Mouse (Mus musculus): ENCODE data around the gene 1700001J03Rik.
"Not testable (repeated sequence)": the region's sequence is repeated elsewhere in the genome, so short reads cannot be mapped to it uniquely, and the experiment has no call there.

Gene 1700001J03Rik

DNA sequence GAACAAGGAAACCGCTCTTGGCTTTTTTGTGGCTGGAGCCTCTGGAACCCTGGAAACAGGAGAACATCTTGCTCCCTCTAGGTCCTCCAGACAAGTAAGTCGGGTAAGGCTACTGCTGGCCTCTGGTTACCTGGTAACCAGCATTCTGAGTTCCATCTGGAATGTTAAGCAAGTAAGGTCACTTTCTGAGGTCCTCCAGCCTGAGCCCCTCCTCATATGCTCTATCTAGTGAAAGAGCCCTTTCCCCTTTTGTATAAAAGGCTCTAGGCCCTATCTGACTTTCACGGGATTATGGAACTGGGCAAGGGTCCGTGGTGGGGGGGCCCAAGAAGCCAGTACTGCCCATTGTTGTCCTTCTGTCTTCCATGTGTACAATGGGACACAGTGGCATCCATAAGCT lies at the start of gene 1700001J03Rik:
Gene 1700001J03Rik (minus strand): TSS at position 101 of the 400 bp plus-strand sequence.
- not testable (repeated sequence) for DNase-seq (ENCODE audit: low read depth)

DNA sequence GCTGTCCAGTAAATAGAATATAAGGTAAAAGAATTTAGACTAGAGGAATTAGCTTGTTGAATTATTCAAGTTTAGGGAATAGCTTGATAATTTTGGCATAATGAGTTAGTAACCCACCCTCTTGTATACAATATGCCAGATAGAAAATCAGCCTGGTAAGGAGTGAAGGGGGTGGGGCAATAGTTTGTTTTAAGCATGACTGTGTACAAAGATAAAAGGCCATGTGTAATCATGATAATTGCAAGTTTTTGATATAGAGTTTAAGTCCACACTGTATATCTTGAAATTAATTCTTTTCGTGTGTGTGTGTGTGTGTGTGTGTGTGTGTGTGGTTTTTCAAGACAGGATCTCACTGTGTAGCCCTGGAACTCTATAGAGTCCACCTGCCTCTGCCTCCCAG lies 49.2 kb upstream of the 1700001J03Rik start:
- DNase-seq (ENCODE audit: low read depth), result no peak

DNA sequence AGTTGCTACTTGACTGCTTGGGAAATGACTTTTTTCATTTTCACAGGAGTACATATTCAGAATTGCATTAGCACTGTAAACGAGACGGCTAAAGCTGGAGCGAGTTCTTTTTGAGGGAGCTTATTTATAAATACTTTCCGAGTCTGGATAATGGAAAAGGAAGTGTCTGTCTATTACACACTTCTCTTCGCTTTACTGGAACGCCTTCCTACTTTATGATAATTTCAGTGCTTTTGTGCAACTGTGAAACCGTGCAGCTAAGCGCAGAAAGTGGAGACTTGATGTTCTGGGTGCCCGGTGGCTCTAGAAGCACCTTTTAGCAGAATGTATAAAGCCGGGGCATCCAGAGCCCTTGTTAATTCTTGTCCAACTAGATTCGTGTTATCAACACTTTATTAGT lies 47.7 kb upstream of the 1700001J03Rik start:
- DNase-seq (ENCODE audit: low read depth), result no peak

DNA sequence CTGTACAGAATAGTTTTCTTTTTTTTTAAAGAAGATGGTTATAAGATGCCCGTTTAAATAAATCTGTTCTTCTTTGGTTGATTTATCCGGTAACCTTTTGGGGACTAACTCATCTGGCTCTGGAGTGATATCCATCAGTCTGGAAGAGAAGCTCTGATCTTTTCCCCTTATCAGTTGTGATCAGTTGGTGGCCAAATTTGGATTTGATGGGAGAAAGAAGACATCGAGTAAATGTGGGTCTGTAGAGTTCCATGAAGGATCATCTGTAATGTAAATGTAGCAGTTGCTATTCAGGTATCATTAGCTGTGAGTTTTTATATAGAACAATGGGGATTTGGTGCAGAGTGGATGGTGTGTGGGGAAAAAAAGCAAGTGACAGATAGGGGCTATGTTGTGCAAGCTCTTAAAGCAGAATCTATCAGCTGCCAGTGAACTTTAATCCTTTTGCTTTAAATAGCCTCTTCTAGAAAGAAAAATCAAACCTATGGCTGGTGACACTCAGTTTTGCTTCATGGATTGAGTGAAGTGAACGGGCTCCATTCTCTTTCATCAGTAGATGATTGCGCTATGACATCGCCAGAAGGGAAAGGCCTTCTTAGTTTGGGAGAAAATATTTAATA lies 47.1 kb upstream of the 1700001J03Rik start:
- DNase-seq (ENCODE audit: low read depth), result no peak

DNA sequence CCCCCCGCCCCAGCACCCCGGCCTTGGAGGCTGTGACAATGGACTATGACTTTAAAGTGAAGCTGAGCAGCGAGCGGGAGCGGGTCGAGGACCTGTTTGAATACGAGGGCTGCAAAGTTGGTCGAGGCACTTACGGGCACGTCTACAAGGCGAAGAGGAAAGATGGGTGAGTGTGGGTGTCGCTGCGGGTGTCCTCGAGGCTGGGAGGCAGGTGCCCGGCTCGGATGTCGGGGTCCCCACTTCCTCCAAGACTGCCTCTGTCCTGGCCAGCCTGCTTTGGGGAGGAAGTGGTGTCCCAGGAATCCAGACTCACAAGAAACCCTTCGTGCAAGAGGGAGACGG lies 46.5 kb upstream of the 1700001J03Rik start:
- DNase-seq (ENCODE audit: low read depth), result peak; percentile 51

DNA sequence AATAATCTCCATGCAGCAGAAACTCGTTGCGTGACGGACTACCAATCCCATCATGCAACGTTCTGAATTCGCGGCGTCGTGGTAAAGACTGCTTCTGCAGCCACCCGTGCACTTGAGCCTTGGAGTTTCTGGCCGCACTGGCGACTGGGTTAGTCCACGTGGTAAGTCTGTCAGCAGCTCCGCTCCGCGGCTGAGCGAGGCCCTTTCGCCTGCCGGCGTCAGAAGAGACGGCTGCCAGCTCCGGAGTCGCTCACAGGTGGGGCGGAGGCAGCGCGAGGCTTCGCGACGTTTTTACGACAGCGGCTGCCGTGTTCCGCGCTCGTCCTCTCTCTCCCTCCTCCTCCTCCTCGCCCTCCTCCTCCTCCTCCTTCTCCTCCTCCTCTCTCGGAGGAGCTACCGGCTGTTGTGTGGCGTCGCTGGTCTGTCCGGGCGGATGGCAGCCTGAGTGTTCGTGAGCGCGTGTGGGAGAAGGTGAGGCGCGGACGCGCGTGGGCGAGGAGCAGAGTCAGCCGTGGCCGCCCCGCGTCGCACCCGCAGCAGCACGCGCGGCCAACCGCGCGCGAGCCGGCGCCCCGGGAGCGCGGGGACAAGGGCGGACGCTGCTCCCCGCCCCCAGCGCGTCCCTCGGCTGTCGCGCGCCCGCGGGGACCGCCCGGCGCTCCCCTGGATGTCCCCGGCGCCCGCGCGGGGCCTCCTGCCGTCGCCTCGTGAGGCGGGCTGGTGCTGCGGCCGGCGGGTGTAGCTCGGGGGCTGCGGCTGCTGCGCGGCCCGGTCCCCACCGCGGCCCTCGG lies 46.0 kb upstream of the 1700001J03Rik start, which contains the start of gene Cdk8:
Gene Cdk8 (plus strand): TSS at position 367 of the 791 bp plus-strand sequence.
- peak; percentile 95 for DNase-seq (ENCODE audit: low read depth)

DNA sequence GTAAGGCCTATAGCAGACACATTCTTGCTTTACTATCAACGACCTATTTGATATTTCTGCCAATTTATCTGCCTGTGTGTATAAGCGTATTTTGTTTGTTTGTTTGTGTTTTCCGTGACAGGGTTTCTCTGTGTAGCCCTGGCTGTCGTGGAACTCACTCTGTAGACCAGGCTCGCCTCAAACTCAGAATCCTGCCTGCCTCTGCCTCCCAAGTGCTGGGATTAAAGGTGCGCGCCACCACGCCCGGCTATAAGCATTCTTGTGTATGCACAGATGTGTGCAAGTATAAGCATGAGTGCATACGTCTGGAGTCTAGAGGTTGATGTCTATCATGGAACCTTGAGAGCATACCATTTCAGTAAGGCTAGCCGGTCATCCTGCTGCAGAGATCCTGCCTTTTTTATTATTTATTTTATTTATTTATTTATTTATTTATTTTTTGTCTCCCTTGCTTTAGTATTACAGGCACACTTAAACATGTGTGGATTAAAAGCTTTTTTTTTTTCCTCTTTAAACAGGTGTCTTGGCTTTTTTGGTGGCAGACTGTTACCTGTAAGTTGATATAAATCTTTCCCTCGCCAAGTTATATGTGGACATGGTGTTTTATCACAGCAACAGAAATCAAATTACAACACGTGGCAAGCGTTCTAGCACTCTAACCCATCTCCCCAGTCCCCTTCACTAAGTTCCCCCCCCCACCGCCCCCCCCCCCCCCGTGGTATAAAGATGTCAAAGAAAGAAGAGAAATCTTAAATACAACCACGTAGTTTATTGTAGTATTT lies 45.0 kb upstream of the 1700001J03Rik start:
- DNase-seq (ENCODE audit: low read depth), result no peak

DNA sequence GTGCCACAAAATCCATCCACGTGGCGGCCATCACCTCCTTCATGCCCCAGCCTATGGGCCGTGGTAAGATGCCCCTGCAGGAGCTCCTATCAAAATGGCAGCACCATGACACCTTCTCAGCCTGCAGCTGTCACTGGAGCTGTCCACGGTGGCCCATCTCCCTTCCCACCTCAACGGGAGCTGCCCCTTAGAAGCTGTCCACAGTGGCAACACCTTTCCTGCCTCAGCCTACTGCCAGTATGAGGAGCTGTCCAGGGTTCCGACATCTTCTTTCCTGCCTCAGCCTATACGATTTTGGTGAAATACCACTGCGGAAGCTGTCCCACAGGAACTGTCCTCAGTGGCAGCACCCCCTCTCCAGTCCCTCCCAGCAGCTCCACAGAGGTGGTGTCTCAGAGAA lies 42.4 kb upstream of the 1700001J03Rik start:
- DNase-seq (ENCODE audit: low read depth), result no peak

DNA sequence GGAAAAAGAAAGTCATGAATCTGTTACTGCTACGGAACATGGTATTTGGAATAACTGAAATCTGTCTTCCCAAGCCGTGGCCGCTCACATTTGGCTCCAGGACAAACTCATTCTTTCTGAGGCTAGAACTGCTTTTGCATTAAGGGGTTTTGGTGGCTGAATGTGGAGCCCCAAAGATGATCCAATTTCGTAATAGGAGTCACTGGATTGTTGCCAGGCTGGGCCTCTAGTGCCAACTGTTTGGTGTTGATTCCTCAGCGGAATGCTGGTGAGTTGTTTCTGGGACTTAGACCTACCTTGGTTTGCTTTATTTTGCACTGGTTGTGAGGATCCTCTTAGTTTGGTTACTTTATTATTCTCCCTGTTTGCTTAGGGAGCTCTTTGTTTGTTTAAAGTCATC lies 38.7 kb upstream of the 1700001J03Rik start:
- no peak for DNase-seq (ENCODE audit: low read depth)

DNA sequence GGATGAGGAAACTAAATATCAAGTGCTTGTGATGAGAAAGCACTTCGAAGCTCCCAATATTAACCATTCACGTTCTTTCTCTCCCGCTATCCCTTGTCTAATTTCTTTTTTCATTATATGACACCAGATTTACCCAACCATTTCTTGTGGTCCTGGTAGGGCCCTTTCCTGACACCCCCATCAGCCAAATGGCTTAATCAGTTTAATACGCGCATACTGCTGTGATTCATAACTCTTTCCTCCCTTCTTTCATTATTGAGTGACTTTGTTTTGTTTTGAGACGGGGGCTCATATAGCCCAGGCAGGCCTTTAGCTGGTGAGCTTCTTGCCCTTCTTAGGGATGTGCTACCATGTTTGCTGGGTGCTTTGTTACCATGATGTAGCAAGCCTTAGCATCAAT lies 36.6 kb upstream of the 1700001J03Rik start:
- DNase-seq (ENCODE audit: low read depth), result no peak

DNA sequence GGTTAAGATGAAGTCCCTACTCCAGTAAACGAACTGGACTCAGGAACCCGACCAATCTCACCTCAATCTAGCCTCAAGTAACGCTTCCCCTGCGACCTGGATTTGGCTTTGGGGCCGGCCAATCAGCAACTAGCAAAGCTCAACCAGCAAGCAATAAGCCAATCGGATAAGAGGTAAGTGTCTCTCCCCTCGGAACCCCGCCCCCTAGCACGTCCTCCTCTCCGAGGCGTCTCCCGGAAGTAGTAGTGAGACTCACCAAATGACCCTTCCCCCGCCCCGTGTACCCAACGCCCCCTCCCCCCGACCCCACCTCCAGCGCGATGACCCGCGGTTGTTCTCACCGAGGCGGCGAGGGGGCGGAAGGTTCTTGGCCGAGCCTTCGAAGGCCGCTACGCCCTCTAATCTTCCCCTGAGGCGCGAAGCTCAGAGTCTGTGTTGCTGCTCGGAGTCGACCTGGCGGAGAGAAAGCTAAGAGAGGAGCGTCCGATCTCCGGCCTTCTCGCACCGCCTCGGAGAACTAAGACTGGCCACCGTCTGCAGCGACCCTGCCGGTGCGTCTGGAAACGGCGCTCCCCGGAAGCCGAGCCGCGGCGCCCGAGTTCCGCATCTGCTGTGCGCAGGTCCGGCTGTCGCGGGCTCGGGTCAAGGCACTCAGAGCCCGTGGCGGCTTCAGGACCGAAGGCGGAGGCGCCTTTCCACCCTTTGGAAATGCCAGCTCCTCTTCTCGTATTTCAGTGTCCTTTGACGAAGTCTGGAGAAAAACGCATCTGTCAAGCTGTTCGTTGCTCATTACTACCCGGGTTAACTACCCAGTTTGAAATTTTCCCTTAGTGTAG lies 36.0 kb upstream of the 1700001J03Rik start, which contains the start of gene Rnf6:
Gene Rnf6 (minus strand): TSS at position 677 of the 836 bp plus-strand sequence.
- DNase-seq (ENCODE audit: low read depth), result peak; percentile 97

DNA sequence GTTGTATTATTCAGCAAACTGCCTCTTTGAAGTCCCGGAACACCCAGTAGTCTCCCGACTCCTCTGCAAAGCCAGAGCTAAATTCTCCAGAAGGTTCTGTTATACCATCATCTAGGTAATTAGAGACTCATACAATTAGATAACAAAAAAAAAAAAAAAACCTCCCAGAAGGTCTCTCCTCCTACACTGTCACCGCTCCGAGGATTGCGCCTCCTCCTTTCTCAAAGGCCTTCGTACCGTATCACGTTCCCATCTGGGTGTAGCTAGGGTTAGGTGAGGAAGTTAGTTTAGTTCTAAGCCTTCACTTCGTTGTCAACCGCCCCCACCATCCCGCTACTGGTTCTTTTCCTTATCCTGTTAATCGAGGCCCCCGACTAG lies 35.4 kb upstream of the 1700001J03Rik start:
- no peak for DNase-seq (ENCODE audit: low read depth)

DNA sequence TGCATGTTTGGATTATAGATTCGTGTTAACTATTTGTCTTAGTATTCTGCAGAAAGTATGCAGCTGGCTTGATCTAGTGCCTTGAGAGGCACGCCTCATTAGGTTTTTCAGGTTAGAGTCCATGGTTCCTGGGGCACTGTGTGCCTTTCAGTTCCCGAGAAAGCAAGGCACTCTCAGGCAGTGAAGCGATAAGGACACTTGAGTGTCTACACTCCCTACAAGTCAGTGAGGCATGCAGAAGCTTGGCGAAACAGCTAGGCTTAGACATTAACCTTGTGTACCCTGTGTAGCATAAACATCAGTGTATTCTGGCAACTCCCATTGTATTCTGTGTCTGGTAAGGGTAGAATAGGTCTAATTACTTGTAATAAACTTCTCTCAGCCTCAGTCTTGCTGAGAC lies 20.4 kb upstream of the 1700001J03Rik start:
- DNase-seq (ENCODE audit: low read depth), result no peak

DNA sequence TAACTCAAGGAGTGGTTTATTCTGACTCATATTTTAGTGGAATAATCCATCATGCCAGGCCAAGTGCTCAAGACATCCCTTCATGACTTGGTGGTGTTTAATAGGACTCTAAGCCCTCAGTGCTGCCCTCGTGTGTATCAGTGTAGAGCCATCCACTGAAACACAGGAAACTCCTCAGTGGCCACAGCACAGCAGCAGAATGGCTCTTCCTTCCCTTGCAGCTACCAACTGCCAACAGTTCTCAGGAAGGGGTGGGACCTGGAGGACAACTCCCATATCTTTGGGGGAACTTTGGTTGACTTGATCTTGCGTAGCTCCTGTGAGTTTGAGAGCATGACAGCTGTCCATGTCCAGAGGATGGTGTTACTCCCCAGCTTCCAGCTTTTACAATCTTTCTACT lies 18.8 kb upstream of the 1700001J03Rik start:
- DNase-seq (ENCODE audit: low read depth), result no peak

DNA sequence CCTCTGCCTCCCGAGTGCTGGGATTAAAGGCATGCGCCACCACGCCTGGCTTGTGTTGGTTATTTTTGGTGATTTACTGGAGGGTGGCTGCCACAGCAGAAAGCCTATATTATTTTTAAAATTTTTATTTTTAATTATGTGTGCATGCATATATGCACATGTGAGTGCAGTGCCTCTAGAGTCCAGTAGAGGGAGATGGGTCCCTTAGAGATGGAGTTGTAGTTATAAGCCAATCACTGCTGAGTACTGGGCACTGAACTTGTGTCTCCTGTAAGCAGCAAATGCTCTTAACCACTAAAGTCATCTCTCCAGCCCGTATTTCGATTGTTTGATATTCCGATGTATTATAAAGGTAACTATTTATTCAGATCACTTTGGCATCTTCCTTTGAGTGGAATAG lies 15.5 kb upstream of the 1700001J03Rik start:
- DNase-seq (ENCODE audit: low read depth), result peak; percentile 21

DNA sequence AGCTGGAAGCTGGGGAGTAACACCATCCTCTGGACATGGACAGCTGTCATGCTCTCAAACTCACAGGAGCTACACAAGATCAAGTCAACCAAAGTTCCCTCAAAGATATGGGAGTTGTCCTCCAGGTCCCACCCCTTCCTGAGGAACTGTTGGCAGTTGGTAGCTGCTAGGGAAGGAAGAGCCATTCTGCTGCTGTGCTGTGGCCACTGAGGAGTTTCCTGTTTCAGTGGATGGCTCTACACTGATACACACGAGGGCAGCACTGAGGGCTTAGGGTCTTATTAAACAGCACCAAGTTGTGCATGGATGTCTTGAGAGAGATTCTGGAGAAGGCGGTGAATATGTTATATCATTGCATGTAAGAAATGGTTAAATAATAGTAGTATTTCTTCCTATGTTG lies 14.4 kb upstream of the 1700001J03Rik start:
- DNase-seq (ENCODE audit: low read depth), result no peak

DNA sequence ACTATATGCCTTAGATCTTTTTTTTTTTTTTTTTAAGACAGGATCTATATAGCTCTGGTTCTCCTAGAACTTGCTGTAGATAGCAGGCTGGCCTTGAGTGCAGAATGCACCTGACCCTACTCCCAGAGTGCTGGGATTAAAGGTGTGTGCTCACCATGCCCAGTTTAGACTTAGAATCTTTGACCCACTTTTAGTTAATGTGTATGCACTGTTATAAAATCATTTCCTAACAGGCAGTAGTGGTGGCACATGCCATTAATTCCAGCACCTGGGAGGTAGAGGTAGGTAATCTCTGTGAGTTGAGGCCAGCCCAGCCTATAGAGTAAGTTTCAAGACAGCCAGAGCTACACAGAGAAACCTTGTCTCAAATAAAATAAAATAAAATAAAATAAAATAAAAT lies 14.0 kb upstream of the 1700001J03Rik start:
- DNase-seq (ENCODE audit: low read depth), result no peak

DNA sequence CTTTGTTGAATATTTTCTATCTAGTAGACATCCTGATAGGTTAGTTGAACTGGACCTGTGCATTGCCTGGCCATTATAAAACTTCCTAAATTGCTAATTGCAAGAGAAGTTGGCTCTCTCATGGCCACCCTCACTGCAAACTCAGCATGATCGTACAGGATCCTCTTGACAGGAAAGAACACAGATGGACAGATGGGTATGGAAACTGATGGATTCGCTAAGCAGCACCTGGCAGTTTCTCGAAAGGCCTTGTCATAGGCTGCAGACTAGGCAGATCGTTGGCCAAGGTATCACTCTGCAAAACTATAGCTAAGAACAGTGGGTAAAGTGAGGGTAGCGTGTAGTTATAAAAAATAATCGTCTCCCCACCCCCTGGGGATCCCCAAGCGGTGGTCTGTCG lies 8.3 kb upstream of the 1700001J03Rik start:
- DNase-seq (ENCODE audit: low read depth), result no peak

DNA sequence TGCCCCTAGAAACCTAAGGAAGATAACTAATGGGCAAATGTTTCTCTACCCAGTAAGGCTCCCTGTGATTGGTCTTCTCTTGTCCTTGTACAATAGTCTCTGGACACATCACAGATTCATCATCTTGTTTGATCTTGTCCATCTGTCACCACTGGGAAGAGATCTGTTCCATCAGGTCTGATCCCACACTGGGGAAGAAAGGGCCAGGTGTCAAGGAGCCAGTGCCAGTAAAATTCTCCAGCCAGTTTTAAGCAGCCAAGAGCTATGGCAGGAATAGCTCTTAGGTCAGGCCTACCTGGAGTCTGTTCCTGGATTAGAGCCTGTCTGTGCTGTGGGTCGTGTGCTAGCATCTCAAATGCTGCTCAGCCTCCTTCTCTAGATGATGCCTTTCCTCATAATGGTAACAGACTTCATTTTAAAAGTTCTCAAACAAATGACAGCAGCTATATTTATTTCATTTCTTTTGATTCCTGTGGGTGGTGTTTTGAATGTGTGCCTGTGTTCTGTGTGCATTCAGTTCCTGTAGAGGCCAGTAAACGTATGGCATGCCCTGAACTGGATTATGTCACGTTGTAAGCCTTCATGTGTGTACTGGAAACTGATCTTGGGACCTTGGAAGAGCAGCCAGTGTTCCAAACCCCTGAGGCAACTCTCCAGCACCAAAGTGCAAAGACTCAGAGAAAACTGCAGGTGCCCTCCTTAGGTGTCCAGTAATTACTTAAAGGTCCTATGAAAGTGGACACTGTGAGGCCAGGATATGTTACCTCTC lies 5.6 kb upstream of the 1700001J03Rik start:
- no peak for DNase-seq (ENCODE audit: low read depth)

DNA sequence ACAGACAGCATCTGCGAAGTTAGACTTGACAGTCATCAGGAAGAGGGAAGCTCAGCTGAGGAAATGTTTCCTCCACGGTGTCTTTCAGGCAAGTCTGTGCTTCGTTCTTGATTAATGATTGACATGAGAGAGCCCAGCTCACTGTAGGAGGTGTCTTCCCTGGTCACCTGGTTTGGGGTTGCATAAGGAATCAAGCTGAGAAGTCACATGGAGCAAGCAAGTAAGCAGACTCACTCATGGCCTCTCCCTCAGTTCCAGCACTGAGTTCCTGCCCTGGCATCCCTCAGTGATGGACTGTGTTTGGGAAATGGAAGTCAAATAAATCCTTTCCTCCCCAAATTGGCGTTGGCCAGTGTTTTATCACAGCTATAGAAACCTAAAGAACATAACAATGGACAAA lies 5.0 kb upstream of the 1700001J03Rik start:
- no peak for DNase-seq (ENCODE audit: low read depth)

DNA sequence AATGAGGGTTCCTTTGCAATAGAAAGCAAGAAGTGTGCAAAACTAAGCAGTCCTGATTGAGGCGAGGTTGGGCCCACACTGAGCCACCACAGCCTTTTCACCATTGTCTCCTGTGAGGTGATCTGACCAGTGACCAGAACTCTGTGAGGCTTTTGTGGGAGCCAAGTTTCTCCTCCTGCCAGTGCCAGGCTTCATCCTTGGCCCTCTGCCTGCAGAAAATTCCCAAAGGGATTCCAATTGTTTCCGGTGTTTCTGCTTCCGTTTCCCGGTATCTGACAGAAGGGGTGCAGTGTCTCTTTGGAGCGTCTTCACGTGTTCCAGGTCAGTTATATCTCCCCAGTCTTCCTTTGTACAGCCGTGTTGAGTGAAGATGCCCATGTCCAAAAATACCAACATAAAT lies 3.6 kb upstream of the 1700001J03Rik start:
- no peak for DNase-seq (ENCODE audit: low read depth)
